21 mouse cellular contexts compared by ENCODE assay signal in the genomic region with DNA sequence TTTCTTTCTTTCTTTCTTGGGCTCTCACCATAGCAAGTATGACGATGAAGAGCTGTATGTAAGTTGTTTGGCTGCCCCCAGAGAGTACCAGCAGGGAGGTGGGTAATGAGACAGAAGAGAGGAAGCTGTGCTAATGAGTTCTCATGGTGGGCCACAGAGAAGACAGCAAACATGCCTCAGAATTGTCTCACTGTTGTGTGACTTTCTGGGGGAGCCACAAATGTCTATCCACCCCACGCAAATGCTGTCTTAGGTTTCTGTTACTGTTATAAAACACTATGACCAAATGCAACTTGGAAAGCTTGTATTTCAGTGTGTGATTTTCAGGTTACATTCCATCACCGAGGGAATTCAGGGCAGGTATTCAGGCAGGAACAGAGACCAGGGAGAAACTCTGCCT.
A peak's percentile ranks its signal among the peaks of the same experiment; 100 is the strongest.
DNase-seq lines count a peak whose midpoint lies in the region; ATAC-seq lines count a peak whose summit lies in the region.
"Had no signal": no experiment of that assay in that cellular context is flagged by ENCODE, and none has a peak within 500 bp of the region (broad histone marks: within the 10 kb centered on the region; RNA-seq: fewer than 3 reads in every experiment).

No protein-coding gene starts in this region.

- ATAC-seq in frontal cortex, adult (ENCODE audit: low TSS enrichment), result peak; percentile 58
- ATAC-seq: activated CD4-positive, CD25-positive, alpha-beta regulatory T cell, adult 4 months; CD4-positive, CD25-positive, alpha-beta regulatory T cell, adult 4 months; Patski had no signal

- intact Hi-C loops in heart, postnatal 14 days (cut with DNase I), result no loop called here

- no peak for DNase-seq in frontal cortex, postnatal 14 days (ENCODE audit: low spot score in 2 of 2)
- peak; percentile 29 for DNase-seq in heart, adult 11 months
- no peak for DNase-seq in heart, postnatal 14 days
- DNase-seq in right cerebral cortex, adult 18-20 months, result peak; percentile 9
- DNase-seq in right cerebral cortex, postnatal 14 days, result no peak
- peak; percentile 58 for DNase-seq in brain, adult 2 months (ENCODE audit: low read depth, low spot score)
- no peak for DNase-seq in layer of hippocampus, postnatal 25 days (ENCODE audit: extremely low spot score in 1 of 2, low spot score in 1 of 2)
- DNase-seq: adrenal gland, adult 2 months; adrenal gland, adult 8-10 months; adrenal gland, postnatal 10 days; adrenal gland, postnatal 14 days; adrenal gland, postnatal 25 days; adrenal gland, postnatal 36 days; B cell, adult 2 months; cerebellum, adult 11 months; cerebellum, adult 11-12 months; cerebellum, adult 18-20 months had no signal

Comparison
In these comparisons a context has a peak if more than half of its experiments do, and no peak if none do; other contexts are left out.
1. DNase-seq: peak in heart, adult 11 months (single experiment), right cerebral cortex, adult 18-20 months (single experiment) and brain, adult 2 months (single experiment); none in frontal cortex, postnatal 14 days (0 of 2), heart, postnatal 14 days (0 of 2), right cerebral cortex, postnatal 14 days (single experiment) and layer of hippocampus, postnatal 25 days (0 of 2).